Mouse (Mus musculus) lung, embryonic 14.5 days (tissue): ENCODE data around the gene Tcea2. TPM values are rescaled to one million over a fixed set of nuclear protein-coding genes. Genes with fewer than 3 reads are reported as not detected.
A peak's percentile ranks its signal among the peaks of the same experiment; 100 is the strongest.

ENCODE experiments used
- ATAC-seq: fragments of 200-750 bp; cut with Nextera tagmentation; 2 replicates; pipeline ENCODE4 v1.8.0; 2017; ENCODE audit warnings: mild to moderate bottlenecking, moderate TSS enrichment, moderate library complexity; ENCODE audit not compliant: insufficient read depth
- DNase-seq: peaks from one replicate; pipeline ENCODE4 v3.0.0-alpha.2; 2015
- H3K27ac ChIP-seq: fragments of 300-500 bp; sonication (generic); 2 replicates; pipeline ENCODE4 v1.5.1; 2014; ENCODE audit warnings: low read depth, mild to moderate bottlenecking, moderate library complexity
- H3K27me3 ChIP-seq: fragments of 300-500 bp; sonication (generic); 2 replicates; pipeline ENCODE4 v1.6.1; 2014; ENCODE audit warnings: low read length, control low read depth; ENCODE audit not compliant: insufficient read depth
- H3K36me3 ChIP-seq: fragments of 300-500 bp; sonication (generic); 2 replicates; pipeline ENCODE4 v1.6.1; 2014; ENCODE audit warnings: control low read depth; ENCODE audit not compliant: insufficient read depth
- H3K4me1 ChIP-seq: fragments of 300-500 bp; sonication (generic); 2 replicates; pipeline ENCODE4 v1.6.1; 2014; ENCODE audit warnings: antibody characterized with exemption, control low read depth; ENCODE audit not compliant: insufficient read depth
- H3K4me2 ChIP-seq: fragments of 300-500 bp; sonication (generic); 2 replicates; pipeline ENCODE4 v1.6.1; 2014; ENCODE audit warnings: mild to moderate bottlenecking
- H3K4me3 ChIP-seq: fragments of 300-500 bp; sonication (generic); 2 replicates; pipeline ENCODE4 v1.5.1; 2014; ENCODE audit warnings: low read depth, low read length
- H3K9ac ChIP-seq: fragments of 300-500 bp; sonication (generic); 2 replicates; pipeline ENCODE4 v1.6.1; 2014
- H3K9me3 ChIP-seq: fragments of 300-500 bp; sonication (generic); 2 replicates; pipeline ENCODE4 v1.6.1; 2016; ENCODE audit warnings: low read depth, low read length, control low read depth
- CTCF ChIP-seq: IDR thresholded peaks from 2 replicates; pipeline ENCODE4 v1.5.1; 2016; ENCODE audit warnings: antibody characterized with exemption, low read depth
- WGBS: fragments of 180-500 bp; shearing (Covaris S2); extraction: QIAGEN DNeasy Blood & Tissue Kit; methylation state at CpG from one replicate; pipeline ENCODE4 v1.1.7; 2014; 5-methylcytosine and 5-hydroxymethylcytosine counted together
- polyA plus RNA-seq: library from polyadenylated mRNA; unstranded; fragments of >200 nt; fragmentation: Nextera tagmentation; extraction: Ambion mirVana; gene quantifications from 2 replicates; pipeline ENCODE4 v1.2.1, GENCODE M21; 2014

Gene Tcea2
- polyA plus RNA-seq, 1 experiment from 2014 or later = 25.7 TPM

DNA sequence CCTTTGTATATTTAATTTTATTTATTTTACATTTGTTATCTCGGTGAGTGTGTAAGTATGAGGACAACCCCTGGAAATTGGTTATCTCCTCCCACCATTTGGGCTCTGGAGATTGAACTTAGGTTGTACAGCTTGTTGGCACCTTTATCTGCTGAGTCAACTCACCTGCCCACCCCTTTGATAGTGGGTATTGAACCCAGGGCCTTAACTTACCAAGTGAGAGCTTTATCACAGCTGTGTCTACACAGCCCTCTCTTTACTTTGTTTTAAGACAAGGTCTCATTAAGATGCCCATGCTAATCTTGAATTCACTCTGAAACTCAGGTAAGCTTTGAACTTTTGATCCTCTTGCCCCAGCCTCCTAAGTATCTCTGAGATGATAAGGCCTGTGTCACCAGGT lies 1.9 kb downstream of the Tcea2 start:
- Histone ChIP-seq H3K4me2 (no peak overlapping the region), H3K27ac (no peak overlapping the region), H3K27me3 (no peaks in the 10 kb centered on the region), H3K4me3 (no peak overlapping the region), H3K36me3 (peaks cover 17% of the 10 kb centered on the region; the same call in 1 of the 2 replicates), H3K9me3 (no peaks in the 10 kb centered on the region), H3K4me1 (peaks cover 12% of the 10 kb centered on the region; the same call in 1 of the 2 replicates), H3K9ac (no peak overlapping the region)
- no peak for DNase-seq
- no peak for ATAC-seq
- TF ChIP-seq CTCF = no peak
- 45% methylated on average over 1 of the region's 1 CpGs for WGBS

- no peak overlapping the region for H3K9ac ChIP-seq
- WGBS = 63% methylated on average over 4 of the region's 4 CpGs
These were observed 3.3 kb downstream of the Tcea2 start for GRCm38 (mm10) chr2:181683381-181683780.

GRCm38 (mm10) chr2:181684713-181685112 lies 4.6 kb downstream of the Tcea2 start:
- Histone ChIP-seq H3K4me3 (no peak overlapping the region), H3K9ac (no peak overlapping the region), H3K36me3 (peaks cover 36% of the 10 kb centered on the region), H3K4me1 (peaks cover 9% of the 10 kb centered on the region; the same call in 1 of the 2 replicates), H3K27ac (no peak overlapping the region), H3K9me3 (no peaks in the 10 kb centered on the region), H3K4me2 (no peak overlapping the region), H3K27me3 (no peaks in the 10 kb centered on the region)
- ATAC-seq (no peak), DNase-seq (no peak)
- no peak for TF ChIP-seq CTCF
- 56% methylated on average over 1 of the region's 1 CpGs for WGBS

More at GRCm38 (mm10) chr2:181683381-181683780, 3.3 kb downstream of the Tcea2 start:
- ATAC-seq (no peak), DNase-seq (no peak)
- H3K27ac ChIP-seq = no peak overlapping the region
- TF ChIP-seq CTCF = peak; percentile 20
- H3K4me2 ChIP-seq = no peak overlapping the region
- no peak overlapping the region for H3K4me3 ChIP-seq
- H3K9me3 ChIP-seq = no peaks in the 10 kb centered on the region
- no peaks in the 10 kb centered on the region for H3K27me3 ChIP-seq
- peaks cover 12% of the 10 kb centered on the region; the same call in 1 of the 2 replicates for H3K4me1 ChIP-seq
- H3K36me3 ChIP-seq = peaks cover 25% of the 10 kb centered on the region

DNA sequence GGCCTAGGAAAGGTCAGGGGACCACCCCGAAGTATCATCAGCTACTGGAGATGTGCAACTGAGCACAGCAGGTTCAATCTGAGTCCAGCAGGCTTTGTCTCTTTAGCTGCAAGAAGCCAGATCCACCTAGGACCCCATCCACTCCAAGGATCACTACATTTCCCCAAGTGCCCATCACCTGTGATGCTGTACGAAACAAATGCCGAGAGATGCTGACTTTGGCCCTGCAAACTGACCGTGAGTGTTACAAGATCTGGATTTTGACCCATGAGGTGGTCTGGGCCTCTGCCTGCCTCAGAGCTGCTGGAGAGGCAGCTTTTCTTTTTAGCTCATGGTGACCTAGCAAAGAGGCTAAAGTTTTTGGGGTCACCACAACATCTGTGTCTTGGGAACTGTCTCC lies 5.6 kb downstream of the Tcea2 start:
- H3K27ac ChIP-seq = no peak overlapping the region
- H3K36me3 ChIP-seq = peaks cover 41% of the 10 kb centered on the region
- H3K9ac ChIP-seq = no peak overlapping the region
- DNase-seq = no peak
- no peak for ATAC-seq
- H3K27me3 ChIP-seq = no peaks in the 10 kb centered on the region
- H3K4me2 ChIP-seq = no peak overlapping the region
- peaks cover 7% of the 10 kb centered on the region; the same call in 1 of the 2 replicates for H3K4me1 ChIP-seq
- no peak overlapping the region for H3K4me3 ChIP-seq
- TF ChIP-seq CTCF = no peak
- H3K9me3 ChIP-seq = no peaks in the 10 kb centered on the region
- WGBS = 86% methylated on average over 4 of the region's 4 CpGs

DNA sequence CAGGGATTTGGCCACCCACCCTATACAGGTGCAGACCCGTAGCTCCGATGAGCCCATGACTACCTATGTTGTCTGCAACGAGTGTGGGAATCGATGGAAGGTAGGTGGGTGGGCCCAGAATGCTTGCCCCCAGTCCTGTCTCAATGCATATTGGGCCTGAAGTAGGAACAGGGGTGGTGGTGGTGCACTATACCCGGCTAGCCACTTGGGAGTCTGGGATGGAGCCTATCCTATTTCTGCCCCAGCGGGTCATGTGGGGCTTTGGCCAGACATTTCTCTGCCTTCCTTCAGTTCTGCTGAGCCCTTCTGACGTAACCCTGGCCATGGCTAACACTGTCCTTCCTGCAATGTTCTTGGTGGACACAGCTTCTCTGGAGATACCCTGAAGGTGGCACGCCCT lies 7.5 kb downstream of the Tcea2 start:
- no peak overlapping the region for H3K9ac ChIP-seq
- H3K4me3 ChIP-seq = no peak overlapping the region
- DNase-seq (no peak), ATAC-seq (no peak)
- H3K27me3 ChIP-seq = no peaks in the 10 kb centered on the region
- TF ChIP-seq CTCF = no peak
- WGBS = 95% methylated on average over 8 of the region's 8 CpGs
- no peak overlapping the region for H3K27ac ChIP-seq
- H3K4me2 ChIP-seq = no peak overlapping the region
- H3K36me3 ChIP-seq = peaks cover 43% of the 10 kb centered on the region
- peaks cover under 1% of the 10 kb centered on the region; the same call in 1 of the 2 replicates for H3K4me1 ChIP-seq
- H3K9me3 ChIP-seq = no peaks in the 10 kb centered on the region

- Histone ChIP-seq H3K27ac (no peak overlapping the region), H3K4me3 (no peak overlapping the region), H3K9ac (no peak overlapping the region), H3K4me2 (no peak overlapping the region), H3K9me3 (no peaks in the 10 kb centered on the region), H3K27me3 (no peaks in the 10 kb centered on the region), H3K36me3 (peaks cover 43% of the 10 kb centered on the region), H3K4me1 (peaks cover 10% of the 10 kb centered on the region; the same call in 1 of the 2 replicates)
- no peak for TF ChIP-seq CTCF
- DNase-seq (no peak), ATAC-seq (no peak)
- WGBS = 87% methylated on average over 10 of the region's 10 CpGs
These were observed 9.5 kb downstream of the Tcea2 start for GRCm38 (mm10) chr2:181689466-181690160.

DNA sequence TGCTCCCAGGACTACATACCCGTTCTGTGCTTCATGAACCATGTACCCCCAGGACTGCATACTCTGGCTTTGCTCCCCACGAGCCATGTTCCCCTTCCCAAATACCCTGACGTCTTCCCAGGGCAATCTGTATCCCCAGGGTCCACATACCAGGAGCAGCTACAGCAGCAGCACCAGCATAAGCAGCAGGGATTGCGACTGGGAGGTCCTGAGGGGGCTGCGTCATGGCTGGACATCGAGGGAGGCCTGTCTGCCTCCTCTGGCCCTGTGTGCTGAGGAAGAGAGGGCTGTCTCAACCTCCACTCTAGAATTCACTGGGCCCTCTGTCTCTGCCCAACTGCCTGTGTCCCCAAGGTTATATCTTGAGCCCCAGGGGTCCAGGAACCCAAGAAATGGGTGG lies 11.0 kb downstream of the Tcea2 start:
- DNase-seq (no peak), ATAC-seq (no peak)
- Histone ChIP-seq H3K9me3 (no peaks in the 10 kb centered on the region), H3K27me3 (no peaks in the 10 kb centered on the region), H3K4me3 (no peak overlapping the region), H3K4me2 (no peak overlapping the region), H3K9ac (peak overlapping the region; percentile 16; the same call in 1 of the 2 replicates), H3K27ac (no peak overlapping the region), H3K4me1 (peaks cover 10% of the 10 kb centered on the region; the same call in 1 of the 2 replicates), H3K36me3 (peaks cover 35% of the 10 kb centered on the region)
- no peak for TF ChIP-seq CTCF
- 87% methylated on average over 6 of the region's 6 CpGs for WGBS
